Mouse (Mus musculus) frontal cortex, postnatal 14 days (tissue): ENCODE measurements around the gene 1110017D15Rik.
"Not testable (repeated sequence)": the region's sequence is repeated elsewhere in the genome, so short reads cannot be mapped to it uniquely, and the experiment has no call there.

Source experiments
- DNase-seq, 2 experiments: peaks; one replicate each; pipeline ENCODE4 v3.0.0; 2022; ENCODE audit warnings: low spot score in 2 of 2

1110017D15Rik gene

GRCm38 (mm10) chr4:41480254-41480653, 36.9 kb downstream of the 1110017D15Rik start:
- DNase-seq: no peak

- DNase-seq: no peak
These were observed 37.7 kb downstream of the 1110017D15Rik start for GRCm38 (mm10) chr4:41479456-41479804.

GRCm38 (mm10) chr4:41478751-41479455, 38.2 kb downstream of the 1110017D15Rik start:
- DNase-seq: no peak

- no peak for DNase-seq
These were observed 39.4 kb downstream of the 1110017D15Rik start for GRCm38 (mm10) chr4:41477648-41478160.

GRCm38 (mm10) chr4:41471384-41471689, 45.8 kb downstream of the 1110017D15Rik start:
- no peak for DNase-seq

GRCm38 (mm10) chr4:41470684-41471383, 46.3 kb downstream of the 1110017D15Rik start:
- peak; percentile 42 to 45 for DNase-seq

GRCm38 (mm10) chr4:41470051-41470683, 47.0 kb downstream of the 1110017D15Rik start:
- no peak for DNase-seq

- no peak for DNase-seq
These were observed 47.9 kb downstream of the 1110017D15Rik start for GRCm38 (mm10) chr4:41469199-41469598.

- DNase-seq: peak; percentile 45 to 55
These were observed 48.6 kb downstream of the 1110017D15Rik start for GRCm38 (mm10) chr4:41468396-41469080.

- no peak for DNase-seq
These were observed 51.9 kb downstream of the 1110017D15Rik start for GRCm38 (mm10) chr4:41465287-41465665.

- peak; percentile 97 to 98 for DNase-seq
These were observed 52.5 kb downstream of the 1110017D15Rik start, which contains the start of the genes Kif24 and Nudt2 for GRCm38 (mm10) chr4:41464345-41465286. Kif24 (minus strand) TSS chr4:41464887. Nudt2 (plus strand) TSS chr4:41465151.

- DNase-seq: not testable (repeated sequence)
These were observed 53.9 kb downstream of the 1110017D15Rik start for GRCm38 (mm10) chr4:41463051-41463738.

- DNase-seq: no peak
These were observed 56.4 kb downstream of the 1110017D15Rik start for GRCm38 (mm10) chr4:41460690-41461089.
